Mouse (Mus musculus): ENCODE measurements around the gene Kremen2. TPM values are rescaled to one million over a fixed set of nuclear protein-coding genes. Genes with fewer than 3 reads are reported as not detected.

Gene Kremen2
- polyA plus RNA-seq, 1 experiment from 2014 or later, result 0.71 TPM

DNA sequence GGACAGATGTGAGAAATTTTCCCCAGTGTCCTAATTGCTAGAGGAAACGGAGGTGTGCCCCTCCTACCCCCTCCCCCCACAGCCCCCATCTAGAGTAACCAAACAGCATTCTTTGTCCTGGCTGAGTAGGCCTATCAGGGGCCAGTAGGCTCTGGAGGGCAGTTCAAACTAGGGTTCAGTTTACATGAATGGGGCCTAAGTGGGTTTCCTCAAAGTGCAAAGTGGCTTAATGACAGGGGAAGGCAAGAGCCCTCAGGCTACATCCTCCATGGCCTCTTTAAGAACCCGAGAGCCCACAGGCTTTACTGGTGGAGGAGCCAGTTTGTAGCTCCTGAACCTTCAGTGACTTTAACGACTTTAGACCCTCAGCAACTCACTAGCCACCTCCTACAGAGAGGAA, 49.8 kb downstream of the Kremen2 start:
- 0 out of 2 replicates have a peak, but pooled peaks cover 2% of the 10 kb centered on the region for H3K4me1 ChIP-seq (ENCODE audit: control insufficient read depth, insufficient read depth, low read length)
- H3K9me3 ChIP-seq (ENCODE audit: control insufficient read depth, low read length), result no peaks in the 10 kb centered on the region
- H3K27me3 ChIP-seq (ENCODE audit: control insufficient read depth, insufficient read depth, low read length), result peaks cover 21% of the 10 kb centered on the region
- H3K4me2 ChIP-seq (ENCODE audit: low read length), result no peak overlapping the region
- DNase-seq (no peak), ATAC-seq (ENCODE audit: low FRiP score, low TSS enrichment) (no peak)
- 21% methylated on average over 3 of the region's 3 CpGs for WGBS
- no peak overlapping the region for H3K27ac ChIP-seq (replicated peaks; ENCODE audit: low read depth, low read length)
- no peak overlapping the region for H3K4me3 ChIP-seq (replicated peaks; ENCODE audit: low read depth, low read length)
- H3K36me3 ChIP-seq (ENCODE audit: control insufficient read depth, insufficient read depth, low read length), result no peaks in the 10 kb centered on the region
- H3K9ac ChIP-seq (replicated peaks; ENCODE audit: low read length), result no peak overlapping the region

- Histone ChIP-seq H3K4me1 (ENCODE audit: control insufficient read depth, insufficient read depth, low read length) (0 out of 2 replicates have a peak, but pooled peaks cover 2% of the 10 kb centered on the region), H3K9me3 (ENCODE audit: control insufficient read depth, low read length) (no peaks in the 10 kb centered on the region)
- no peak for ATAC-seq (ENCODE audit: low FRiP score, low TSS enrichment)
These were observed 51.1 kb downstream of the Kremen2 start for GRCm38 (mm10) chr17:23694491-23694890.

More at GRCm38 (mm10) chr17:23694491-23694890, 51.1 kb downstream of the Kremen2 start:
- H3K27ac ChIP-seq (replicated peaks; ENCODE audit: low read depth, low read length), result no peak overlapping the region
- WGBS, result 82% methylated on average over 1 of the region's 1 CpGs
- H3K4me2 ChIP-seq (ENCODE audit: low read length), result no peak overlapping the region
- H3K9ac ChIP-seq (replicated peaks; ENCODE audit: low read length), result no peak overlapping the region
- DNase-seq, result no peak
- no peaks in the 10 kb centered on the region for H3K36me3 ChIP-seq (ENCODE audit: control insufficient read depth, insufficient read depth, low read length)
- H3K4me3 ChIP-seq (replicated peaks; ENCODE audit: low read depth, low read length), result no peak overlapping the region
- peaks cover 21% of the 10 kb centered on the region for H3K27me3 ChIP-seq (ENCODE audit: control insufficient read depth, insufficient read depth, low read length)

Other genes with a start within 250 kb of the Kremen2 start
- 16.8 and 19.1 TPM in 2 replicates for gene Zfp213, start 181.6 kb downstream of the Kremen2 start, polyA plus RNA-seq (2014; fragmentation: Nextera tagmentation; extraction: Ambion mirVana)
- gene Zfp13, start 146.3 kb downstream of the Kremen2 start, polyA plus RNA-seq (2014; fragmentation: Nextera tagmentation; extraction: Ambion mirVana), result 24.8 and 31.4 TPM in 2 replicates
- gene Zscan10, start 145.0 kb downstream of the Kremen2 start, polyA plus RNA-seq (2014; fragmentation: Nextera tagmentation; extraction: Ambion mirVana), result not detected in 2 replicates
- gene Mmp25, start 100.6 kb downstream of the Kremen2 start, polyA plus RNA-seq (2014; fragmentation: Nextera tagmentation; extraction: Ambion mirVana), result 0.38 and 1.1 TPM in 2 replicates
- gene Bicdl2, start 85.3 kb downstream of the Kremen2 start, polyA plus RNA-seq (2014; fragmentation: Nextera tagmentation; extraction: Ambion mirVana), result 0.26 TPM in 1 of 2 replicates, not detected in the other
- 110 and 150 TPM in 2 replicates for gene Hcfc1r1, start 72.2 kb downstream of the Kremen2 start, polyA plus RNA-seq (2014; fragmentation: Nextera tagmentation; extraction: Ambion mirVana)
- 43.9 and 44.9 TPM in 2 replicates for gene Thoc6, start 72.0 kb downstream of the Kremen2 start, polyA plus RNA-seq (2014; fragmentation: Nextera tagmentation; extraction: Ambion mirVana)
- gene Tnfrsf12a, start 68.4 kb downstream of the Kremen2 start, polyA plus RNA-seq (2014; fragmentation: Nextera tagmentation; extraction: Ambion mirVana), result 1.2 and 1.9 TPM in 2 replicates
- gene Cldn6, start 66.6 kb downstream of the Kremen2 start, polyA plus RNA-seq (2014; fragmentation: Nextera tagmentation; extraction: Ambion mirVana), result not detected in 2 replicates
- 0.50 and 0.92 TPM in 2 replicates for gene Cldn9, start 61.8 kb downstream of the Kremen2 start, polyA plus RNA-seq (2014; fragmentation: Nextera tagmentation; extraction: Ambion mirVana)
- not detected in 2 replicates for gene 1520401A03Rik, start 23.1 kb downstream of the Kremen2 start, polyA plus RNA-seq (2014; fragmentation: Nextera tagmentation; extraction: Ambion mirVana)
- gene Pkmyt1, start 19.5 kb downstream of the Kremen2 start, polyA plus RNA-seq (2014; fragmentation: Nextera tagmentation; extraction: Ambion mirVana), result 16.2 and 18.2 TPM in 2 replicates
- gene Paqr4, start 5.0 kb downstream of the Kremen2 start, polyA plus RNA-seq (2014; fragmentation: Nextera tagmentation; extraction: Ambion mirVana), result 56.6 and 69.2 TPM in 2 replicates
- gene Flywch1, start 25.8 kb upstream of the Kremen2 start, polyA plus RNA-seq (2014; fragmentation: Nextera tagmentation; extraction: Ambion mirVana), result 210 and 220 TPM in 2 replicates
- gene Flywch2, start 40.2 kb upstream of the Kremen2 start, polyA plus RNA-seq (2014; fragmentation: Nextera tagmentation; extraction: Ambion mirVana), result 70.7 and 95.4 TPM in 2 replicates
- gene Srrm2, start 44.7 kb upstream of the Kremen2 start, polyA plus RNA-seq (2014; fragmentation: Nextera tagmentation; extraction: Ambion mirVana), result 498 and 502 TPM in 2 replicates
- 1,255 and 1,621 TPM in 2 replicates for gene Elob, start 83.3 kb upstream of the Kremen2 start, polyA plus RNA-seq (2014; fragmentation: Nextera tagmentation; extraction: Ambion mirVana)
- 0.41 TPM in 1 of 2 replicates, not detected in the other for gene Prss33, start 90.2 kb upstream of the Kremen2 start, polyA plus RNA-seq (2014; fragmentation: Nextera tagmentation; extraction: Ambion mirVana)
- gene Prss32, start 98.0 kb upstream of the Kremen2 start, polyA plus RNA-seq (2014; fragmentation: Nextera tagmentation; extraction: Ambion mirVana), result not detected in 2 replicates
- gene Prss41, start 98.3 kb upstream of the Kremen2 start, polyA plus RNA-seq (2014; fragmentation: Nextera tagmentation; extraction: Ambion mirVana), result 1.00 and 2.2 TPM in 2 replicates
- not detected in 2 replicates for gene Prss21, start 122.2 kb upstream of the Kremen2 start, polyA plus RNA-seq (2014; fragmentation: Nextera tagmentation; extraction: Ambion mirVana)
- gene Dcpp1, start 135.0 kb upstream of the Kremen2 start, polyA plus RNA-seq (2014; fragmentation: Nextera tagmentation; extraction: Ambion mirVana), result not detected in 2 replicates
- not detected in 2 replicates for gene Dcpp2, start 135.0 kb upstream of the Kremen2 start, polyA plus RNA-seq (2014; fragmentation: Nextera tagmentation; extraction: Ambion mirVana)
- gene Dcpp3, start 171.6 kb upstream of the Kremen2 start, polyA plus RNA-seq (2014; fragmentation: Nextera tagmentation; extraction: Ambion mirVana), result not detected in 2 replicates
- not detected in 2 replicates for gene Sbp, start 195.8 kb upstream of the Kremen2 start, polyA plus RNA-seq (2014; fragmentation: Nextera tagmentation; extraction: Ambion mirVana)
- gene Sbpl, start 209.4 kb upstream of the Kremen2 start, polyA plus RNA-seq (2014; fragmentation: Nextera tagmentation; extraction: Ambion mirVana), result not detected in 2 replicates
- gene Prss30, start 234.7 kb upstream of the Kremen2 start, polyA plus RNA-seq (2014; fragmentation: Nextera tagmentation; extraction: Ambion mirVana), result not detected in 2 replicates

Data from midbrain, embryonic 14.5 days (tissue).